Mouse (Mus musculus) forebrain, embryonic 12.5 days (tissue): ENCODE measurements around the gene Hsdl2. TPM values are rescaled to one million over a fixed set of nuclear protein-coding genes. Genes with fewer than 3 reads are reported as not detected.
"Not testable (repeated sequence)": the region's sequence is repeated elsewhere in the genome, so short reads cannot be mapped to it uniquely, and the experiment has no call there.

Experiments
- ATAC-seq: fragments of 200-750 bp; cut with Nextera tagmentation; 2 replicates; pipeline ENCODE4 v1.8.0; 2017; ENCODE audit warnings: moderate TSS enrichment; ENCODE audit not compliant: low FRiP score
- H3K27ac ChIP-seq: fragments of 300-500 bp; sonication (generic); 2 replicates; pipeline ENCODE4 v1.5.1; 2016; ENCODE audit warnings: mild to moderate bottlenecking
- H3K27me3 ChIP-seq: fragments of 300-500 bp; sonication (generic); 2 replicates; pipeline ENCODE4 v1.6.1; 2016; ENCODE audit warnings: mild to moderate bottlenecking
- H3K36me3 ChIP-seq: fragments of 300-500 bp; sonication (generic); replicated peaks from 2 replicates; pipeline ENCODE4 v1.6.1; 2016; ENCODE audit warnings: mild to moderate bottlenecking
- H3K4me1 ChIP-seq: fragments of 300-500 bp; sonication (generic); 2 replicates; pipeline ENCODE4 v1.6.1; 2016
- H3K4me2 ChIP-seq: fragments of 300-500 bp; sonication (generic); 2 replicates; pipeline ENCODE4 v1.6.1; 2016; ENCODE audit warnings: mild to moderate bottlenecking, moderate library complexity
- H3K4me3 ChIP-seq: fragments of 300-500 bp; sonication (generic); replicated peaks from 2 replicates; pipeline ENCODE4 v1.5.1; 2016; ENCODE audit warnings: mild to moderate bottlenecking
- H3K9ac ChIP-seq: fragments of 300-500 bp; sonication (generic); 2 replicates; pipeline ENCODE4 v1.6.1; 2016; ENCODE audit warnings: mild to moderate bottlenecking
- H3K9me3 ChIP-seq: fragments of 300-500 bp; sonication (generic); 2 replicates; pipeline ENCODE4 v1.6.1; 2016
- WGBS: fragments of 180-500 bp; shearing (Covaris S2); methylation state at CpG from one replicate; pipeline ENCODE4 v1.1.7; 2016; 5-methylcytosine and 5-hydroxymethylcytosine counted together
- polyA plus RNA-seq: library from polyadenylated mRNA; unstranded; fragments of >200 nt; fragmentation: Nextera tagmentation; extraction: Ambion mirVana; gene quantifications from 2 replicates; pipeline ENCODE4 v1.2.1, GENCODE M21; 2016

Gene Hsdl2
- polyA plus RNA-seq, 1 experiment from 2014 or later: 28.1 TPM

DNA sequence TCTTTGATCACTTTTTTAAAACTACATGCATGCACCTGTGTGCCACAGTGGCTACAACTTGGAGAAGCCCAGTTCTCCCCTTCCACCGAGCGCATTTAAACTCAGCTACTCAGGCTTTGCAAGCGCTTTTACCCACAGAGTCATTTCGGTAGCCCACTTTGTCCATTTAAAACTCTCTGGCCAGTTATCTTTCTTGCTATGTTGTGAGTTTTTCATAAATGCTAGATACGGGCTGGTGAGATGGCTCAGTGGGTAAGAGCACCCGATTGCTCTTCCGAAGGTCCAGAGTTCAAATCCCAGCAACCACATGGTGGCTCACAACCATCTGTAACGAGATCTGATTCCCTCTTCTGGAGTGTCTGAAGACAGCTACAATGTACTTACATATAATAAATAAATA lies 10.8 kb upstream of the Hsdl2 start:
- not testable (repeated sequence) for H3K9ac ChIP-seq, ATAC-seq, H3K27ac ChIP-seq, H3K9me3 ChIP-seq, H3K4me3 ChIP-seq, H3K27me3 ChIP-seq, H3K36me3 ChIP-seq, H3K4me2 ChIP-seq, H3K4me1 ChIP-seq
- WGBS: 93% methylated on average over 8 of the region's 8 CpGs

- H3K9me3 ChIP-seq: no peaks in the 10 kb centered on the region
- no peaks in the 10 kb centered on the region for H3K27me3 ChIP-seq
- 86% methylated on average over 11 of the region's 11 CpGs for WGBS
- H3K4me2 ChIP-seq: no peak overlapping the region
- H3K36me3 ChIP-seq: no peaks in the 10 kb centered on the region
- H3K4me3 ChIP-seq: no peak overlapping the region
- no peak overlapping the region for H3K27ac ChIP-seq
- H3K9ac ChIP-seq: no peak overlapping the region
- ATAC-seq: no peak
- no peaks in the 10 kb centered on the region for H3K4me1 ChIP-seq
Observed at GRCm38 (mm10) chr4:59572521-59573118, 8.7 kb upstream of the Hsdl2 start.

GRCm38 (mm10) chr4:59575184-59575958 lies 6.0 kb upstream of the Hsdl2 start:
- no peak overlapping the region for H3K4me2 ChIP-seq
- WGBS: 88% methylated on average over 11 of the region's 11 CpGs
- no peaks in the 10 kb centered on the region for H3K27me3 ChIP-seq
- H3K36me3 ChIP-seq: no peaks in the 10 kb centered on the region
- H3K9me3 ChIP-seq: no peaks in the 10 kb centered on the region
- no peak overlapping the region for H3K4me3 ChIP-seq
- H3K27ac ChIP-seq: no peak overlapping the region
- no peak overlapping the region for H3K9ac ChIP-seq
- H3K4me1 ChIP-seq: peaks cover 4% of the 10 kb centered on the region
- no peak for ATAC-seq

GRCm38 (mm10) chr4:59580495-59581281 lies 675 bp upstream of the Hsdl2 start:
- Histone ChIP-seq H3K4me1 (peaks cover 12% of the 10 kb centered on the region), H3K27me3 (no peaks in the 10 kb centered on the region), H3K27ac (peak overlapping the region; percentile 85), H3K36me3 (no peaks in the 10 kb centered on the region), H3K9ac (peak overlapping the region; percentile 69), H3K4me2 (peak overlapping the region; percentile 80), H3K4me3 (peak overlapping the region; percentile 66), H3K9me3 (no peaks in the 10 kb centered on the region)
- peak; percentile 51 for ATAC-seq
- WGBS: under 1% methylated on average over 23 of the region's 23 CpGs

DNA sequence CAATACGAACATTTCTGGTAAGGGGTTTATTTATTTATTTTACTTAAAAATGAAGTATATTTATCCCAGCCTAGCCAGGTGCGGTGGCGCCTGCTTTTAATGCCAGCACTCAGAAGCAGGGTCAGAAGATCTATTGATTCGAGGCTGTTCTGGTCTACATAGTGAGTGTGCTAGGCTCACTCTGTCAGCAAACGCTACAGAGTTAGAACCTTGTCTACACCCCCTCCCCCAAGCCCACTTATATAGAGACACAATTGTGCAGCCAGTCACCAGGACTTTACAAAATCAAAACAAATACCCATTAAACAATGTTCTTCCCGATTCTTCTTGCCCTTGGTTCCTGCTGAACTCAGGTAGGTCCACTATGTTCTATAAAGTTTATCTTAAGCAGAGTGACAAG lies 823 bp downstream of the Hsdl2 start:
- peak overlapping the region; percentile 80 for H3K4me2 ChIP-seq
- no peaks in the 10 kb centered on the region for H3K27me3 ChIP-seq
- no peaks in the 10 kb centered on the region for H3K9me3 ChIP-seq
- H3K4me3 ChIP-seq: peak overlapping the region; percentile 66
- H3K36me3 ChIP-seq: no peaks in the 10 kb centered on the region
- H3K4me1 ChIP-seq: peaks cover 12% of the 10 kb centered on the region
- H3K9ac ChIP-seq: peak overlapping the region; percentile 60; the same call in 1 of the 2 replicates
- ATAC-seq: no peak
- no peak overlapping the region for H3K27ac ChIP-seq
- WGBS: 16% methylated on average over 6 of the region's 6 CpGs

DNA sequence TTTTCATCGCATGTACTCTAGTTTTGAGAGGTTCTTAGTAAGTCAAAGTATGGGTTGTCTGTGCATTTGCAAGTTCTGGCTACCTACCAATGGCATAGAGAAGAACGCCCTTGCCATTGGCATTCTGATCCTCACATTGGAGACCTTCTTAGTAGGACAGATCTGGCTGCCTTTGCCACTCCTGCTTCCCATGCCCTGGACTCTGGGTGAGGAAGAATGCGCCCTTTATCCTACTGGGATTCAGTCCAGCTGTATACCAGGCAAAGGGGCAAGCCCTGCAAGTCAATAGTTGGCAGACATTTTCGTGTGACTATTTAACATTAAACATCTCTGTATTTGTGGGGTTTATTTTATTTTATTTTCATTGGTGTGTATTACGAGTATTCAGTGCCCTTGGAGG lies 3.7 kb downstream of the Hsdl2 start:
- no peaks in the 10 kb centered on the region for H3K27me3 ChIP-seq
- no peak for ATAC-seq
- no peak overlapping the region for H3K27ac ChIP-seq
- 82% methylated on average over 5 of the region's 5 CpGs for WGBS
- H3K9me3 ChIP-seq: no peaks in the 10 kb centered on the region
- H3K4me2 ChIP-seq: no peak overlapping the region
- H3K4me3 ChIP-seq: no peak overlapping the region
- H3K36me3 ChIP-seq: no peaks in the 10 kb centered on the region
- no peak overlapping the region for H3K9ac ChIP-seq
- H3K4me1 ChIP-seq: peaks cover 11% of the 10 kb centered on the region

DNA sequence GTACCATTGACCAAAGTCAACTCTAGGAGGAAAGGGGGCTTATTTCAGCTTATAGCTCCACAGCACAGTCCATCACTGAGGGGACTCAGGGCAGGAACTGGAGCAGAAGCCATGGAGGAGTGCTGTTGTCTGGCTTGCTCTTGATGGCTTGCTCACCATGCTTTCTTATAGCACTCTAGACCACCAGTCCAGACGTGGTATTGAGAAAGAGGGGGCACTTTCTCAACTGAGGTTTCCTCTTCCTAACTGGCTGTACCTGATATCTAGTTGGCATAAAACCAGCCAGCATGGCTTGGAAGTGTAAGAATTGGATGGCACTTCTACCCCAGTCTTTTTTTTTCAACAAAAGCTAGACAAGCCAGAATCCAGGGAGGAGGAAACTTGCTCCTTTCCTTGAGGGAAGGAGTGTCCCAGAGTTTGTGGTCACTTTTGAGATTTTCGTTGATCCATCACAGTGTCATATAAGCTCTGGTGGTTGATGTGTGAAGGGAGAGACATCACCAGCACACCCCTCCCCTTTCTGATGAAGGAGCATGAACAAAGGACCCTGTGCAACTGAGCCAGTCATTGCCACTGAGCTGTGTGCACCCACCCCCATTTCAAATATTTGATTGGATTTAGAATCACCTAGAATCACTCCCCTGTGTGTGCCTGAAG lies 6.0 kb downstream of the Hsdl2 start:
- no peaks in the 10 kb centered on the region for H3K9me3 ChIP-seq
- H3K4me2 ChIP-seq: no peak overlapping the region
- H3K36me3 ChIP-seq: no peaks in the 10 kb centered on the region
- H3K4me1 ChIP-seq: peaks cover under 1% of the 10 kb centered on the region; the same call in 1 of the 2 replicates
- H3K9ac ChIP-seq: no peak overlapping the region
- 79% methylated on average over 2 of the region's 2 CpGs for WGBS
- ATAC-seq: no peak
- no peaks in the 10 kb centered on the region for H3K27me3 ChIP-seq
- H3K4me3 ChIP-seq: no peak overlapping the region
- no peak overlapping the region for H3K27ac ChIP-seq

- 80% methylated on average over 1 of the region's 1 CpGs for WGBS
- H3K27ac ChIP-seq: no peak overlapping the region
- H3K4me3 ChIP-seq: no peak overlapping the region
- no peak overlapping the region for H3K4me2 ChIP-seq
- no peaks in the 10 kb centered on the region for H3K27me3 ChIP-seq
- H3K4me1 ChIP-seq: no peaks in the 10 kb centered on the region
- H3K36me3 ChIP-seq: no peaks in the 10 kb centered on the region
- H3K9ac ChIP-seq: no peak overlapping the region
- ATAC-seq: no peak
- H3K9me3 ChIP-seq: no peaks in the 10 kb centered on the region
Observed at GRCm38 (mm10) chr4:59587872-59588226, 6.5 kb downstream of the Hsdl2 start.

GRCm38 (mm10) chr4:59594614-59595013 lies 13.3 kb downstream of the Hsdl2 start:
- H3K27ac ChIP-seq: no peak overlapping the region
- no peak overlapping the region for H3K9ac ChIP-seq
- H3K36me3 ChIP-seq: no peaks in the 10 kb centered on the region
- no peak overlapping the region for H3K4me2 ChIP-seq
- no peaks in the 10 kb centered on the region for H3K27me3 ChIP-seq
- H3K4me1 ChIP-seq: no peaks in the 10 kb centered on the region
- ATAC-seq: no peak
- WGBS: 68% methylated on average over 2 of the region's 2 CpGs
- no peak overlapping the region for H3K4me3 ChIP-seq
- no peaks in the 10 kb centered on the region for H3K9me3 ChIP-seq

GRCm38 (mm10) chr4:59596556-59596955 lies 15.2 kb downstream of the Hsdl2 start:
- WGBS: 90% methylated on average over 2 of the region's 2 CpGs
- Histone ChIP-seq H3K36me3 (no peaks in the 10 kb centered on the region), H3K27ac (no peak overlapping the region), H3K9ac (no peak overlapping the region), H3K4me1 (no peaks in the 10 kb centered on the region), H3K9me3 (no peaks in the 10 kb centered on the region), H3K4me3 (no peak overlapping the region), H3K4me2 (no peak overlapping the region), H3K27me3 (no peaks in the 10 kb centered on the region)
- ATAC-seq: no peak

DNA sequence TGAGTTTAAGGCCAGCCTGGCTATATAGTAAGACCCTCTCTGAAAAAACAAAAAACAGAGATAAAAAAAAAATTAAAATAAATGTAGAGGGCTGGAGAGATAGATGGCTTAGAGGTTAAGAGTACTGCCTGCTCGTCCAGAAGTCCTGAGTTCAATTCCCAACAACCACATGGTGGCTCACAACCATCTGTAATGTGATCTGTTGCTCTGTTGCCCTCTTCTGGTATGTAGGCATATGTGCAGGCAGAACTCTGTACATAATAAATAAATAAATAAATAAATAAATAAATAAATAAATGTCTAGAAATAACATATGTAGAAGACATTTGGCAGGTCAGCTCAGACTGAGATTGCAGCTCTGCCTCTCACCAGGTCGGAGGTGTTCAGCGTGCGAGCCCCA lies 21.3 kb downstream of the Hsdl2 start:
- Histone ChIP-seq H3K36me3 (no peaks in the 10 kb centered on the region), H3K9ac (no peak overlapping the region), H3K9me3 (no peaks in the 10 kb centered on the region), H3K27ac (no peak overlapping the region), H3K27me3 (no peaks in the 10 kb centered on the region), H3K4me3 (no peak overlapping the region), H3K4me2 (no peak overlapping the region), H3K4me1 (no peaks in the 10 kb centered on the region)
- 82% methylated on average over 4 of the region's 4 CpGs for WGBS
- no peak for ATAC-seq

DNA sequence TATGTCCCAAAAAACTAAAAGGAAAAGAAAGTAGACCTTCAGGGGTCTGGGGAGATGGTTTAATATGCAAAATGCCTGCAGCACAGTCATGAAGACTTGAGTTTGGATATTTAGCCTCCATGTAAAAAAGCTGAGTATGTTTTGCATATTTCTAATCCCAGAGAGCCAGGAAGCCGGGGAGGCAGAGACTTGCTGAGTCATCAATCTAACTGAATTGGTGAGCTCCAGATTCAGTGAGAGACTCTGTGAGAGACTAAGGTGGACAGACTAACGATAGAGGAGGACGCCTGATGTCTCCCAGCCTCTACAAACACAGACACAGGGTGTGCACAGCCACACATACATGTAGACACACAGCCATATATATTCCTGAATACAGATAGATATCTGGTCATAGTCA lies 23.5 kb downstream of the Hsdl2 start:
- H3K9me3 ChIP-seq: no peaks in the 10 kb centered on the region
- no peak overlapping the region for H3K4me3 ChIP-seq
- H3K27ac ChIP-seq: no peak overlapping the region
- H3K36me3 ChIP-seq: no peaks in the 10 kb centered on the region
- 73% methylated on average over 3 of the region's 3 CpGs for WGBS
- H3K4me1 ChIP-seq: no peaks in the 10 kb centered on the region
- H3K27me3 ChIP-seq: no peaks in the 10 kb centered on the region
- H3K9ac ChIP-seq: no peak overlapping the region
- no peak overlapping the region for H3K4me2 ChIP-seq
- ATAC-seq: no peak
